Mouse (Mus musculus) right cerebral cortex, postnatal 36 days (tissue): ENCODE measurements around the gene Cmtm6.
A peak's percentile ranks its signal among the peaks of the same experiment; 100 is the strongest.
"Not testable (repeated sequence)": the region's sequence is repeated elsewhere in the genome, so short reads cannot be mapped to it uniquely, and the experiment has no call there.

Experiments
- DNase-seq, 2 experiments: peaks; one replicate each; pipeline ENCODE4 v3.0.0; 2022; ENCODE audit warnings: low spot score in 2 of 2, mixed read lengths in 1 of 2

Cmtm6 gene

DNA sequence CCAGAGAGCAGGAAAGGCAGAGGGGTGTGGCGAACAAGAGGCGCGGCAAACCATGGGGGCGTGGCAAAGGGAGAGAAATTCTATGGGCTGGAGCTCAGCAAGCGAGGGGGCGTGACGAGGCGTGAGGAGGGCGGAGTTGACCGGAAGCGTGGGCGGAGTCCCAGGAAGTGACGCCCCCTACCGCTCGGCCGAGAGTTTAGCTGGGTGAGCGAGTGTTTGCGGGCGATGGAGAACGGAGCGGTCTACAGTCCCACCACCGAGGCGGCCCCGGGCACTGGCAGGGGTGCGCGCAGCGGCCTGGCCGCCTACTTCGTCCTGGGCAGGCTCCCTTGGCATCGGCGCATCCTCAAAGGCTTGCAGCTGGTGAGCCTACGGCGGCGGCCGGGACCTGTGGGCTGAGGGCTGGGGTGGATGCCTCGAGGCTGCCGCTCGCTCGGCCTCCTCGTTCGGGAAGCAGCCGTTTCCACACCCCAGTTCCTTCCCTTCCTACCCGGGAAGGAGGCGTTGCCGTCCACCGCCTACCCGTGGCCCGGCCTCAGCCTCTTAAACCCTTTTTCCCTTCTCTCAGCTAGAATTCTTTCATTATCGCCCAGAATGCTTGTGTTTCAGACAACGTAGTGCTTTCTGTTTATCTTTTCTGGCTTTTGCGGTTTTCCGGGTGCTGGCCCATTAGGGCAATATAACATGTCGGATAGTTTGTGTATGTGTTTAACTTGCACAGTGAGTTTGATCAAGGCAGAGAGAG, at the start of gene Cmtm6:
Cmtm6 (plus strand) TSS at position 106 of the 745 bp plus-strand sequence.
- peak; percentile 93 to 94 for DNase-seq

DNA sequence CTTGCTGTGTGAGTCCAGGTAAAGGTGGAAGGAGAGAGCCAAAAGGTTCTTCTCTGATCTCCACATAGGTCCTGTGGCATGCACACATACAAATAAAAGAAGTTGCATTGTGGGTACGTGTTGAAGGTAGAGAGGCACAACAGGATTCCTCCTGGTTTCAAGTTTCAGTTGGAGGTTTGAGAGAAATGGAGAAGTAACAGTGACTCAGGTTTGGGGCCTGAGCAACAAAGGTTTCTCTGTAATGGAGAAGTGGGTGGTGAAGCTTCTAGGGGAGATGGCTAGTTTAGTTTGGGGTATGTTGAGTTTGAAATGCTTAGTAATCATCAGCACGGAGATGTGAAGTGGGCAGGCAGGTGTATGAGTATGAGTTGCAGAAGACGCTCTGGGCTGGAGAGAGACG, 48.7 kb upstream of the Cmtm6 start:
- DNase-seq: no peak

GRCm38 (mm10) chr9:114686245-114686644, 44.7 kb upstream of the Cmtm6 start:
- DNase-seq: no peak

- no peak for DNase-seq
Measured at GRCm38 (mm10) chr9:114687639-114688038, 43.3 kb upstream of the Cmtm6 start.

- peak; percentile 95 to 97 for DNase-seq
Measured at GRCm38 (mm10) chr9:114688252-114688952, 42.5 kb upstream of the Cmtm6 start, which contains the start of gene Dync1li1. Gene Dync1li1, plus strand, starts transcription at chr9:114688790.

DNA sequence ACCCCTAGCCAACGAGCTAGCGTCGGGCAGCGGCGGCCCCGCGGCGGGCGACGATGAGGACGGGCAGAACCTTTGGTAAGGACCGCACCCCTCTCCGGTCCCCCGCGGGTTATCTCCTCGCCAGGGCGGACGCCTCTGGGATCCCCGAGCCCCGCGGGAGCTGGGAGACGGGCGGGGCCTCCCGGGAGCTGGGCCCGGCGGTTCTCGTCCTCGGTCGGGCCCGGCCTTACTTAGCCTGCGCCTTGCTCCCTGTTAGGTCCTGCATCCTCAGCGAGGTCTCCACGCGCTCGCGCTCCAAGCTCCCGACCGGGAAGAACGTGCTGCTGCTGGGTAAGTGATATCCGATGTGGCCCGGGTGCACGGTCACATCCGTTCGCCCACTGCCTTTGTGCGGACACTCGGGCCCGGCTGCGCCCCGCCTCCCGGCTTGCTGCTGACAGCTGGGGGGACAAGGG, 41.9 kb upstream of the Cmtm6 start:
- peak in 1 of 2 experiments; percentile 26 for DNase-seq

- DNase-seq: no peak
Measured at GRCm38 (mm10) chr9:114690119-114690601, 40.8 kb upstream of the Cmtm6 start.

GRCm38 (mm10) chr9:114691112-114691511, 39.8 kb upstream of the Cmtm6 start:
- DNase-seq: no peak

DNA sequence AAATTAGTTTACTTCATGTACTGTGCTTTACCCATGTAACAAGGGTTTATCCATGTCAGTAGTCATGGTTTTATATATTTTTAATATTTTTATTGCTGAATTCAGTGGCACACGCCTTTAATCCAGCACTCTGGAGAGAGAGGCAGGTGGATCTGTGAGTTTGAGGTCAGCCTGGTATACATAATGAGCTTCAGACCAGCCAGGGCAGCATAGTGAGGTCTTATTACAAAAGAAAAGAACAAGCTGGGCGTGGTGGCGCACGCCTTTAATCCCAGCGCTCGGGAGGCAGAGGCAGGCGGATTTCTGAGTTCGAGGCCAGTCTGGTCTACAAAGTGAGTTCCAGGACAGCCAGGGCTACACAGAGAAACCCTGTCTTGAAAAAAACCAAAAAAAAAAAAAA, 35.3 kb upstream of the Cmtm6 start:
- not testable (repeated sequence) for DNase-seq

DNA sequence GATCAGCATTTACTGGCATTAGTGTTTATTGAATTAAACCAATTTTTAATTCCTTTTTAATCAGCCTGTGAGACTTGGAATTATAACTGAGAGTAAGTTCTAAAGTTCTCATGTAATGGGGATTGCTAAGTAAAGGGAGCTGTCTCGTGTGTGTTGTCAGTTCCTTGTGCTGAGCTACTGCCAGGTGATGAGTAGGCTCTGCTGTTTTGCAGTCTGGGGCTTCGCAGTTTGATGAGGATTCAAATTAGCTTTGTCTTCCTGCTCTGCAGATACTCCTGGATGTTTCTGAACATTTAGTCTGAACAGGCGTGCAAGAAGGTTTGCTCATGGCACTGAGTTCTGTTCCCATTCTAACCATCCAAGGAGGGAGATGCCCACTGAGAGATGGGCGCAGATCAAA, 33.8 kb upstream of the Cmtm6 start:
- no peak for DNase-seq

DNA sequence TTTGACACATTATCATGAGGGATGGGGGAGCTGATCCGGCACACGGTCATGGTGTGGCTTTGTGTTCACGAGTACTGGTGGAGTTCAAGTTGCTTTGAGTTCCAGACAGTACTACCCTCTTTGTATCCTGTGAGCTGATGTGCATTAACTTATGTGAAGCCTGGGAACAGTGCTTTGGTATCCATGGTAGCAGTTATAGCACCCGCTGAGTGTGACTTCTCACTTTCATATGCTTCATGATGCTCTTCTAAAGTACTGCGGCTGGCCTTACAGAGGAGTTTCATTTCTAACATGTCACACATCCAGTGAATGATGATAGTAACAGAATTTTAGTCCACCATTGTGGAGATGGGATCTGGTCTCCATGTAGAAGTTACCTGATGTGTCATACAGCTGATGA, 33.0 kb upstream of the Cmtm6 start:
- no peak for DNase-seq

- DNase-seq: no peak
Measured at GRCm38 (mm10) chr9:114699262-114699661, 31.7 kb upstream of the Cmtm6 start.

GRCm38 (mm10) chr9:114699882-114700665, 30.8 kb upstream of the Cmtm6 start:
- no peak for DNase-seq

DNA sequence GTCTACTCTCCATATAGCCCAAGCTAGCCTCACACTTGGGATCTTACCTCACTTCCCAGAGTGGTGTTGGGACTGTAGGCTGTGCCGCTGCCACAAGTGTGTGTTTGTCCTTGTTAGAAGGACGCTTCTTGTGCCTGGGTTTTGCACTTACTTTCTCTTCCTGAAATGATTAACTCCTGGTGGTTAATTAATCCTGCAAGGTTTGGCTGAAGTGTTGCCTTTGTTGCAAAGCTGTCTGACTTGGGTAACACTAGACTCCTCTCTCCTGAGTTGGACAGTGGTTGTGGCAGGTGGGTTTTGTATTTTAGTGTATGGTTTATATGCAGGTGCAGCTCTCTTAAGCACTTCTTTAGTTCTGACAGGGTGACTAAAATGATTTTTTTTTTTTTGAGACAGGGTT, 29.9 kb upstream of the Cmtm6 start:
- no peak for DNase-seq

DNA sequence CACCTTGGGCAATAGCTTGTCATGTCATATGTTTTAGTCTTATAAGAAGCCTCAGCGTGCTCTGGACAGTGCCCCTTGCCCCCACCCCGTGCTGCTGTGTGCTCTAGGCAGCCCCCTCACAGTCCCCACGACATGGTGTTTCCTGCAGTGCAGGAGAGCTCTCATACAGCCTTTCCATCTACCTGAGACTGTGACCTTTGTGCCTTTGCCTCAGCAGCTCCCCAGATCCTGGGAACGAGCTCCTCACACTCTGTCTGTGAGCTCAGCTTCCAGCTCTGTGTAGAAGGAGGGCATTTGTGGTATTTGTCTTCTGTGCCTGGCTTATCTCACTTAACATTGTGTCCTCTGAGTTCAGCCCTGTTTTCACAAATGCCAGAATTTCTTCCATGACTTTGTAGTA, 29.0 kb upstream of the Cmtm6 start:
- DNase-seq: no peak

GRCm38 (mm10) chr9:114707805-114708204, 23.1 kb upstream of the Cmtm6 start:
- no peak for DNase-seq

- no peak for DNase-seq
Measured at GRCm38 (mm10) chr9:114710345-114710744, 20.6 kb upstream of the Cmtm6 start.

DNA sequence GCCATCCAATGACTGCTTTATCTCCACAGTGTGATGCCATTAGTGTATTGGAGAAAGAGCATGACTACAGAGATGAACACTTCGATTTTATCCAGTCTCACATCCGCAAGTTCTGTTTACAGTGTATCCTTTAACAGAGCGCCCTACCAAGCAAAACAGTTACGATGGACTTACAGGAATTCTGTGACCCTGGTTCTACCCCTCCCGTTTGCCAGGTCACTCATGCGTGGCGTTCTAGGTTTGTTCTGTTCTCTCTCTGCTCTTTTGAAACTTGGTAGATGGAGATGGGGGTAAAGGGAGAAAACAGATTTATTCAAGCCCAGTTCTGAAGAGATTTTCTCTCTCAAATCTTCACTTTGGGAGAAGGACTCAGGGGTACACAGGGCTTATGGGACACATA, 17.4 kb upstream of the Cmtm6 start:
- no peak for DNase-seq

DNA sequence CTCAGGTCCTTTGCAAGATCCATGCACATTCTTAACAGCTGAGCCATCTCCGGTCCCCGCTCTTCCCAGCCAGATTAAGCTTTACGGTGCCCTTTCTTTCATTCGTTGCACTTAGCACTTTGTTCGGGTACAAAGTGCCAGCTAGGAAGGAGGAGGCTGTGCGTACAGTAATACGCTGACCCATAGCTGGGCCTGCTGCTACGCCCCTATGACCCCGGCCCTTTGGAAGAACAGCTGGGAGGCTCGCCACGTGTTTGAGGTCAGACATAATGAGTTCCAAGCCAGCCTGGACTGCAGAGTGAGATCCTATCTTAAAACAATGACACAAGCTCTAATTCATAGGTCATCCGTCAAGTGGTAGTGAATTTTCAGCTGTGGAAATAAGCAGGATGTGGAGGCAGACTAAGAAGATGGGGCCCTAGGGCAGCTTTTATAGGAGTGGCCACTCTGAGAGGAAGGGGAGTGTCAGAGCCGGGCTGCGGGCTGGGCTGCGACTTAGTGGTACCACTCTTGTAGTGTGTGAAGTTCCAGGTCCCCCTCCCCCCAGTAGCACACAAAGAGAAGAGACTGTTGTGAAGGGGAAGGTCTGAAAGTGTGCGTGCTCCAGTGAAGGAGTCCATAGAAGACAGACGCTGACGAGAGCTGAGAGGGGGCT, 14.1 kb upstream of the Cmtm6 start:
- DNase-seq: no peak

DNA sequence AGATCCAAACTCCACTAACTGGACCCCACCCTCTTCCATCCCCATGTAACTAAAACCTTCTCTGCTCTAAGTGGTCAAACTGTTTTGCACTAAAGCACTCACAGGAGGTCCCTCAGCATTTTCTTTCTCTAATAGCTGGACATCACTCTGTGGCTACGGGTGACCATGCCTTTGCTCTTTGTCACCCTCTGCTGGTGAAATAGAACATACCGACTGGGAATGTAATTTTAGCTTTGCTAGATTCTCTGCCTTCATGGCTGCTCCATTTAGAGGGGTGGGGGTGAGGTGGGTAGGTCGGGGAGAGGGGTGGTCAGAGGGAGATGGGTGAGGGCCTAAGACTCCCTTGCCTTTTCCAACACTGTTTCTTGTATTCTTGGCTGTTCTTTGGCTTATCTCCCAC, 3.6 kb upstream of the Cmtm6 start:
- DNase-seq: no peak

- DNase-seq: not testable (repeated sequence)
Measured at GRCm38 (mm10) chr9:114728432-114728831, 2.5 kb upstream of the Cmtm6 start.
